28 mouse cellular contexts compared by ENCODE assay signal in the genomic region with DNA sequence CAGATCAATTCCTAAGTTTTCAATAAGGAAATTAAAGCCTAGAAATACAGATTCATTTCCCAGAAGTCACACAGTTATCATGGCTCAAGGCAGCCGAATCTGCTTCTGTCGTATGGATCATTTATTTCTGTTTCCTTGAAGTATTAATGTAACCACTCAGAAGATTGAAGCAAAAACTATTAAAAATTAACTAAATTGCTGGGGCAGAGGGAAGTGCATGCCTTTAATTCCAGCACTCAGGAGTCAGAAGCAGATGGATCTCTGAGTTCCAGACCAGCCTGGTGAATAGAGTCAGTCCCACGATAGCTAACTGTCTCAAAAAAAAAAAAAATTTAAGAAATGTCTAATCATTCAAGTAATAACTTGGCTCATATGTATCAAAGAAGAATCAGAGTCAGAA.
"Had no signal": no experiment of that assay in that cellular context is flagged by ENCODE, and none has a peak within 500 bp of the region (broad histone marks: within the 10 kb centered on the region; RNA-seq: fewer than 3 reads in every experiment).

No protein-coding gene starts in this region.

- H3K4me2 ChIP-seq: embryonic facial prominence, embryonic 12.5 days; embryonic facial prominence, embryonic 13.5 days; embryonic facial prominence, embryonic 15.5 days; forebrain, embryonic 12.5 days; forebrain, embryonic 13.5 days; forebrain, embryonic 15.5 days had no signal

- H3K9me3 ChIP-seq: embryonic facial prominence, embryonic 10.5 days; embryonic facial prominence, embryonic 12.5 days; embryonic facial prominence, embryonic 13.5 days; embryonic facial prominence, embryonic 15.5 days; forebrain, embryonic 10.5 days; forebrain, embryonic 12.5 days; forebrain, embryonic 13.5 days; forebrain, embryonic 15.5 days had no signal

- H3K27ac ChIP-seq: embryonic facial prominence, embryonic 10.5 days; embryonic facial prominence, embryonic 12.5 days; embryonic facial prominence, embryonic 13.5 days; embryonic facial prominence, embryonic 15.5 days; forebrain, embryonic 10.5 days; forebrain, embryonic 12.5 days; forebrain, embryonic 13.5 days; forebrain, embryonic 15.5 days; gastrocnemius, adult 2 months had no signal

- H3K4me1 ChIP-seq: embryonic facial prominence, embryonic 15.5 days had no signal

- DNase-seq: cerebellum, adult 2 months; cerebellum, adult 8-10 months; cerebellum, adult 9-10 months; cerebellum, adult 9-11 months; cerebellum, postnatal 10 days; cerebellum, postnatal 14 days; cerebellum, postnatal 25 days; cerebellum, postnatal 36 days; embryo, embryonic 11 days; forebrain, postnatal 0 days; gastrocnemius, adult 2 months; gastrocnemius, postnatal 10 days; gastrocnemius, postnatal 14 days; gastrocnemius, postnatal 25 days; gastrocnemius, postnatal 36 days; heart, adult 11 months; heart, adult 18-20 months had no signal

- H3K4me3 ChIP-seq: embryonic facial prominence, embryonic 10.5 days; embryonic facial prominence, embryonic 12.5 days; embryonic facial prominence, embryonic 13.5 days; embryonic facial prominence, embryonic 15.5 days; erythroblast, embryonic 14.5 days; forebrain, embryonic 10.5 days; forebrain, embryonic 12.5 days; forebrain, embryonic 13.5 days; forebrain, embryonic 15.5 days; gastrocnemius, adult 2 months had no signal

- H3K27me3 ChIP-seq: embryonic facial prominence, embryonic 12.5 days; embryonic facial prominence, embryonic 13.5 days; embryonic facial prominence, embryonic 15.5 days; forebrain, embryonic 12.5 days; forebrain, embryonic 13.5 days; forebrain, embryonic 15.5 days had no signal

- H3K9ac ChIP-seq: embryonic facial prominence, embryonic 12.5 days; embryonic facial prominence, embryonic 13.5 days; embryonic facial prominence, embryonic 15.5 days; forebrain, embryonic 12.5 days; forebrain, embryonic 13.5 days; forebrain, embryonic 15.5 days; forebrain, postnatal 0 days had no signal

- ATAC-seq: forebrain, embryonic 13.5 days; forebrain, embryonic 14.5 days; forebrain, embryonic 15.5 days; forebrain, embryonic 16.5 days; forebrain, postnatal 0 days had no signal
